Mouse (Mus musculus) gastrocnemius, postnatal 10 days (tissue): Measurements from ENCODE around the gene Plekhm2. TPM values are rescaled to one million over a fixed set of nuclear protein-coding genes. Genes with fewer than 3 reads are reported as not detected.

Source experiments
- total RNA-seq, 2 experiments: library from RNA; stranded (reverse); gene quantifications; 2 replicates each; pipeline ENCODE4 v1.2.3; 2021

The Plekhm2 gene
- total RNA-seq, 2 experiments from 2014 or later = 26.8 to 29.3 TPM

Other genes starting within 250 kb of the Plekhm2 start
- gene Clcnkb, start 248.9 kb downstream of the Plekhm2 start, total RNA-seq = under 1 TPM; 0.09 to 0.45 TPM
- 100 to 1,000 TPM; 200 to 208 TPM for gene Hspb7, start 244.1 kb downstream of the Plekhm2 start, total RNA-seq
- not detected for gene Srarp, start 228.8 kb downstream of the Plekhm2 start, total RNA-seq
- 10 to 100 TPM; 16.1 to 17.3 TPM for gene Zbtb17, start 220.2 kb downstream of the Plekhm2 start, total RNA-seq
- gene Spen, start 126.3 kb downstream of the Plekhm2 start, total RNA-seq = 10 to 100 TPM; 23.4 to 30.9 TPM
- gene Fblim1, start 58.8 kb downstream of the Plekhm2 start, total RNA-seq = 1 to 10 TPM; 3.8 to 6.6 TPM
- gene Tmem82, start 46.3 kb downstream of the Plekhm2 start, total RNA-seq = 1 to 10 TPM; 1.7 to 2.2 TPM
- 10 to 100 TPM; 10.5 to 12.8 TPM for gene Slc25a34, start 41.1 kb downstream of the Plekhm2 start, total RNA-seq
- 1 to 10 TPM; 2.8 to 5.5 TPM for gene Rsc1a1, start 20.7 kb upstream of the Plekhm2 start, total RNA-seq
- 10 to 100 TPM; 41.8 to 44.7 TPM for gene Ddi2, start 58.5 kb upstream of the Plekhm2 start, total RNA-seq
- 1 to 10 TPM in 1 of 2 experiments, under 1 TPM in 1; 0.78 to 1.2 TPM for gene Agmat, start 81.8 kb upstream of the Plekhm2 start, total RNA-seq
- 1 to 10 TPM; 8.6 to 9.1 TPM for gene Dnajc16, start 126.0 kb upstream of the Plekhm2 start, total RNA-seq
- gene Casp9, start 128.7 kb upstream of the Plekhm2 start, total RNA-seq = 1 to 10 TPM; 5.6 to 8.0 TPM
- not detected for gene Cela2a, start 161.3 kb upstream of the Plekhm2 start, total RNA-seq
- not detected for gene Ctrc, start 181.5 kb upstream of the Plekhm2 start, total RNA-seq
- gene Efhd2, start 210.0 kb upstream of the Plekhm2 start, total RNA-seq = 10 to 100 TPM; 26.2 to 31.6 TPM